Mouse (Mus musculus) fibroblast of lung, adult 2 months (primary cell): ENCODE results near the gene Ank.

ENCODE experiments used
- DNase-seq: peaks from one replicate; pipeline ENCODE4 v3.0.0-alpha.2; 2011; ENCODE audit warnings: low read depth

Gene Ank

DNA sequence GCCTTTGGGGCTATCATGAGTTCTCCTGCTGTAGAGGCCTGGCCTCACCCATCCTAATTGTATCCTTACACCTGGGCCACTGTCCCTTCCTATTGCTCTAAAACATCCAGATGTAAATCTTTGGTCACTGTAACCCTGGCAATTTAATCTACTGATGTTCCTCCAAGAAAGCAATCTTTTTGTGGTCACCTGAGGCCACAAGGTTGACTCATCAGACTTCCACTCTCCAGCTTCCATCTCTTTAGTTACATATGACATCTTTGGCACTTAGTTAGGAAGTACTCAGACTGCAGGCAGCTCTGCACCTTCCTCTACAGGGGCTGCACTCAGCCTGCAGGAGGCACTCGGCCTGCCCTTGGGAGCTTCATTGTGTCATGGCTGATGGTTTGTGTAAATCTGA is 110.4 kb downstream of the Ank start:
- DNase-seq, result no peak

DNA sequence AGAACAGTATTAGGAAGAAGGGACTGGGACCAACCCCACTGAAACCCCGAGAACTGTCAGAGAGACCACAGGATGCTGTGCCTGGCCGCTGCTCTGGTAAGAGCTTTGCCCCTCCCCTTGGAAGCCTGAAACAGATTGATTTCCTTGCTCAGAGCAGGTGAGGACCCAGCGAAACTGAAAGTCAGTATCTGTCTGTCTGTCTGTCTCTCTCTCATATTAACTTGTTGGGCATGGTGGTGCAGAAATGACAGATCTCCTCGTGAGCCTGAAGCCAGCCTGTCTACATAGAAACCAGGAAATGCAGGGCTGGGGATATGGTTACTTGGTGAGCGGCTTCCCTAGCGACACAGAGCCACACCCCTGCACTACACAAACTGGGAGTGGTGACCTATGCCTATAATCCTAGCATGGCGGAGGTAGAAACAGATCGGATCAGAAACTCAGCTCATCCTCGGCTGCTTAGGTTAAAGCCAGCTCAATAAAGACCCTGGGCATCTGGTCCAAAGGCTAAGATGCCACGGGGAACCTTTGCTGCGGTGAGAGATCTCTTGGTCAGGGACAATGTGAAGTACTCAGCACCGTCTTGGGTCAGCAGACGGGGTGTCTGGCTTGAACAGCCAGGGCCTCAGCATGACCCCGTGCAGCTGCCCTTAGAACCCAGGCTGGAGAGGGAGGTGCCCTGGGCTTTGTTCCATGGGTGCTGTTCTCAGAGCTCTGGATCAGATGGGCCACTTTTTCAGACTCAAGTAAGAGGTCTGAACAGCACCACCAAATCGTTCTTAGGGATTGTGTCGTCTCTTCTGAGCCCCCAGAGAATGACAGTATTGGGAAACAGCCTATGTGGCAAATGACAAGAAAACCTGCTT is 111.7 kb downstream of the Ank start:
- DNase-seq, result no peak

DNA sequence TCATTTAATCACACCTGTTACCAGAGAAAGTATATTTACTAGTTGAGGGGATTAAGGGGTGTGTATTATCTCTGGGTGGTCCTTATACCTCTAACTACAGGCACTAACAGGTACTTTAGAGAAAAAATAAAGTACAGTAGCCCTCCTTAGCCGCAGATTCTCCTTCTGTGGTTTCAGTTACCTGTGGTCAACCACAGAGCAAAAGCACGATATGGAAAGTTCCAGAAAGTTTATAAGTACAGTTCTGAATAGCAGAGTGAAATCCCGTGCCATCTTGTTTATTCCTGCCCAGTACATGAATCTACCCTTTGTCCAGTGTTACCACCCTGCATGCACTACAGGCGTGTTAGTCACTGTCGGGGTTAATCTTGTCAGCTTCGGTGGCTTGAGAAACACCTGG is 112.4 kb downstream of the Ank start:
- DNase-seq, result no peak

DNA sequence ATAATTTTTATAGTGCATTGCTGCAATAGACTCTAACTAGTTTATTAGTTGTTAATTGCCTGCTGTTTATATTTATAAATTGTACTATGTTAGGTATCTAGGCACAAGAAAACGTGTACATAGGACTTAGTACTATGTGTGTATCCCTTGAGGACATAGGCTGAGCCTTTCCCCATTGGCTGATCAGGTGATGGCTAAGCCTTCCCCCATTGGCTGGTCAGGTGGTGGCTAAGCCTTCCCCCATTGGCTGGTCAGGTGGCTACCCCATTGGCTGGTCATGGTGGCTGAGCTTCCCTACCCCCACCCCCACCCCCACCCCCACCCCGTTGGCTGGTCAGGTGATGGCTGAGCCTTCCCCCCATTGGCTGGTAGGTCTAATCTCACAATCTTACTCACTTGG is 113.4 kb downstream of the Ank start:
- no peak for DNase-seq

DNA sequence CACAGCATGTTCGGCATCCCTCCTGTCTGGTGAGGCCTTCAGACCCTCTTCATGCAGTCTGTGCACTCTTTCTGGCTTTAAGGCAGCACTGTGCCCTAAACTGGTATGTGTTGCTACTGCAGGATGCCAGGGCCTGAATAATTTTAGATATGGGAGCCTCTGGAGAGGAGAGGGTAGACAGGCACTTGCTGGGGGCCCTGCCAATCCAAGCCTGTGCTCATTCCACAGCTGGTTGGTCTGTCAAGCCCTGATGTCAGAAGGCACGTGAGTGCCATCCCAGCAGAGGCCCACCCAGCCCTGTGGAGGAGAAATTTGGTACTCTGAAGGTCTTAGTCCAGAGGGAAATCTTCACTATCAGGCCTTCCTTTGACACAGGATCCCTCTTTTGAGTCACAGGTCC is 114.3 kb downstream of the Ank start:
- no peak for DNase-seq

DNA sequence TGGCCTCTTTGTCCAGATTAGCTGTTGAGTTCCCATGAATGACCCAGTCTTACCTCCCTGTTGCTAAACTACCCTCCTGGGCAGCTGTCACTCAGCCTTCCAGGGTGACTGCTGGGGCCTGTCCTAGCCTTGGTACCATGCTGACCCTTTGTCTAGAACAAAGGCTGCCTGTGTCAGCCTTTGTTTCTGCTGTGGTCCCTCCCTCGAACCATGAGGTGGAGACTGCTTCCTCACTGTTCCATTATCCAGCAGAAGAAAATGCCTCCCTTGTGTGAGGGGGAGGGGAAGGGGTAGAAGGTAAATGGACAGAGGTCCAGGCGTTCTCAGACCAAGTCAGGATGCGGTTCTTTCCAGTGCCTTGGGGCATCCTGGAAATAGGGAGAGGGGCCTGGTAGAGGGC is 115.2 kb downstream of the Ank start:
- DNase-seq, result no peak

DNA sequence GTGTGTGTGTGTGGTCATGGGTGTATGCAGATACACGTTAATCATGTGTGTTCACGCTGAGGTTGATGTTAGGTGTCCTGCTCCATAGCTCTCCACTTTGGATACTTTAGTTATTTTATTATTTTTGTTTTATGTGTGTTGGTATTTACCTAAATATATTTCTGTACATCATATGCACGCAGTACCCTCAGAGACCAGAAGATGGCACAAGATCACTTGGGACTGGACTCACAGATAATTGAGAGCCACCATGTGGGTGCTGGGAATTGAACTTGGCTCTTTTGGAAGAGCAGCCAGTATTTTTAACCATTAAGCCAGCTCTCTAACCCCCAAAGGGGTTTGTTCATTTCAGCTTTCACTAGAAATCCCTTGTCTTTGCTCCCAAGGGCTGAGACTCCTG is 116.0 kb downstream of the Ank start:
- DNase-seq, result no peak

DNA sequence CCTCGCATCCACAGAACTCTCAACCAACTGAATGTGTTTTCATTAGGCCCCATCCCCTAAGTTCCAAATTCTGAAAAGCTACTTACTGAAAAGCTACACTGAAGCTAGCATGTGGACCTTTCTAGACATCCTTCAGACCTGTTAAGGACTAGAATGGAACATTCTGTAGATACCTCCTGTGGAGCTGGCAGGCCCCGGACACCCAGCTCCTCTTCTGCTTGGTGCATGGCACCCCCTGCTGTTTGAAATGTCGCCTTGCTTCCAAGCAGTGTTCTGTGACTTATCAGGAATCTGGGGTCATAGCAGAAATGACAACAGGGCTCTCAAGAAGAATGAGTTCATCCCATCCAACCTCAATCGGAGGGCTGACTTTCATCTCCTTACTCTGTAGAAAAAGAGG is 116.6 kb downstream of the Ank start:
- no peak for DNase-seq

DNA sequence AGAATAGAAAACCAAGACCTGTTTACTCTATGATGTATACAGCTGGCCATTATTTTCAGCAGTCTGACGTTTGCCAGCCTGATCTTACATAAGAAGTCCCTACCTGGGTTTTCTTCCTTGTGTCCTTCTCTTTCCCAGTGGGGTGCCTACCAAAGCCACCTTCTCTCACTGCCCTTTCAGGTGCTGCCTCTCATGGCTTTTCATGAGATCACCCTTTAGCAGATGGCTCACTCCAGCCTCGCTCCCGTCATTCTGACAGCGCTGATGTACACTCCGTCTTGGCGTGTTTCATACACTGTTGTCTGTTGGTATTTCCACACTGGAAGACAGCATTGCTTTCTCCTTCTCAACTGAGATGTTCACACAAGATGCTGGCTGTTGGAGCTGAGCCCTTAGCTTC is 117.1 kb downstream of the Ank start:
- no peak for DNase-seq

DNA sequence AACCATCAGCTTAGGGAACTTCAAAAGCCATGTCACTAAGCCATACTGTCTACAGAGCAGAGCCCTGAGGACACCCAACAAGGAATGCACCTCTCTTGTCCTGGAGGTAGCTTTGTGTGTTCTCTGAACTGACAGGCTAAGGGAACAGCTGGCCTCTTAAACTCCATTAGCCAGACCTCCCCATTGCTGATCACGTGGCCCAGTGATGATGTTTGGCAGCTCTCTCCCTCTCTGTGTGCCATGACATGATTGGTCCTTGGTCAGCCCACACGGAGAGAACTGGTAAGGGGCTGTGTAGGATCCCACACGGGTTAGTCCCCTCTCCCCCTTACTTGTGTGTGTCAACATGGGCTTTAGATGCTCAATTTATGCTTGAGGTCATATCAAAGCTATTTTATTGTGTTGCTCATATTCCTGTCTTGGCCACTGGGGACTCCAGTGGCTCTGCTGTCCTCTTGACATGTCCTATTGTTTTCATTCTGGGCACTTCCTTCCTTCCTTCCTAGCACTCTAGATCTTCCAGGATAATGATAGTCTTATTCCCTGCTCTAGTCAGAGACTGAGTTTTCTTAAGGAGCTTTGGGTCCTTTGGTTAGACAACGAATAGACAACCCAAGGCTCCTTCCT is 119.1 kb downstream of the Ank start:
- no peak for DNase-seq

DNA sequence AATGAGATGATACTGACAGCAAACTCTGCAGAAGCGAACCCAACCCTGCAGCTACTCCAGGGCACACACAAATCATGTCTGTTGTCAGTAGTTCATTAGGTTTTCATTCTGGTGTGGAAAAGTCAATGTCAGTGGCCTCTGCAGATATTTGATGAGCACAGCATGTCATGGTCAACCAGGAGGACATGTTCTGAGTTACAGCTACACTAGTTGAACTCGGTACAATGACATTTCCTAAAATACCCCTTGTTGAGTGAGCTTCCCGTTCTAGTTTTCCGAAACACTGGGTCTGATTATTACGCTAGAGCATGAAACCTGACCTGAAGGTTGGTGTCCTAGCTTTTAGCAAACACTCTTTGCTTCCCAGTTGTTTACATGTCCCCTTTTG is 119.6 kb downstream of the Ank start:
- DNase-seq, result no peak

DNA sequence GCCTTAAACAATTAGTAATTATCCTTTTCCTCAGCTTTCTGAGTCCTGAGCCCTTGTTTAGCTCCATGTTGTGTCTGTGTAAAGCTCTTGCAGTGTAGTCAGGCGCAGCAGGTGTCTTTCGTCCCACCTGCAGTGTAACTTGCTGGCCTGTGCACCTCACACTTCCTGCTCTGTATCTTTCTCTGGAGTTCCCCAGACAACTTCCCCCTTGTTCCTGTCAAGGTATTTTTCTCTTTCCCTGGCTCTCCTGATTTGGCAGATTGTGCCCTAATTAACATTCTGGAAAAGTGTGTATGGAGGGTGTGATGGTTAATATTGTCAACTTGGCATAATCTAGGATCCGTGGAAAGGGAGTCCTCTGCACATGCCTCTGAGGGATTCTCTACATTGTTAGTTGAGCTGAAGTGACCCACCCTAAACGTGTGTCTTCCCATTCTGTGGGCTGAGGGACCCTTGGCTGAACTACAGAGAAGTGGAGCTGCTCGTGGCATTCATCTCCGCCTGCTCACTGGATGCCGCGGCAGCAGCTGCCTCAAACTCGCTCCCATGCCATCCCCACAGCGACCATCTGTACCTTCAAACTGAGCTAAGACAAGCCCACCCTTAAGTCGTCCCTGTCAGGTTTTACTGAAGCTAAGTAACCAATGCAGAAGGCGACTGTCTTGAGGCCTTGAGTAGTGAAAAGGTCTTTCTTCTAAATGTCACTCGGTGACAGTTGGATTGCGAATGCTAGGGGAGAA is 121.8 kb downstream of the Ank start:
- DNase-seq, result no peak

DNA sequence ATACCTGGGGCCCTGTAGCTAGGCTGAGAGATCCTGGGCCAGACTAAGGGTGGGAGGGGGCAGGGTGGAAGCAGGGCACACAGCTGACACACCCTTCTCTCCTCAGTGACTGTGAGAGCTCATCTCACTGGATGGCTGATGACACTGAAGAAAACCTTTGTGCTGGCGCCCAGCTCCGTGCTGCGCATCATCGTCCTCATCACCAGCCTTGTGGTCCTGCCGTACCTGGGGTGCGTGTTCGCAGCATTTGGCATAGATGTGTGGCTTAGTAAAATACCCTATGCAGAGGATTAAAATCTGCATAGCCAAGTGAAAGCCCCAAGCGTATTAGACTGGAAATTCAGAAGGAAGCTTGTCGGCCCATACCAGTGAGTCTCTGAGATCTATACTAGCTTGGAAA is 124.3 kb downstream of the Ank start:
- DNase-seq, result no peak

DNA sequence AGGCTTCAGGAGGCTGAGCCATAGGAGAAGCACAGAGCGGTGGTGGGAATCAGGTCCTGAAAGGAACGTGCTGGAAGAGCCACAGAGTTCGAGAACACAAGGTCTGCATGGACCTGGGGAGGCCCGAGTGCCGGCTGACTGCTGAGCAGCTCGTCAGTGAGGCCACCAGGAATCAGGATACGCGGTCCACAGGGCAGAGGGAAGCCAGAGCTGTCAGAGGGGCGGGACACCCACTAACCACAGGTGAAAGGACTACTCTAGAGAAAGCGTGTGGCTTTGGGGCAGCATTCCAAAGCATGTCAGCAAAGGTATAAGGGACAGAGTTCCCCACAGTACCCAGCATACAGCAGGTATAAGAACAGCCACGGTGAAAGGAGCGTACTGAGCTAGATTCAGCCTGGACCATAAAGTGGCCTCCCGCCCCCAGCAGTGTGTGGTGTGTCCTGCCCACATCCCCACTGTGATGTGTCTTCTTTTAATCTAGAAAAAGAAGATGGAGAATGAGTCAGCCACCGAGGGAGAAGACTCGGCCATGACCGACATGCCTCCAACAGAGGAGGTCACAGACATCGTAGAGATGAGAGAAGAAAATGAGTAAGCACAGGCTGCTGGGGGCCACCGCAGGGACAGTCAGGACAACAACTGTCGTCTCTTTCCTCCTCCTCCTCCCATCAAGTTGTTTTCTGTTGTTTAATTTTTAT is 126.3 kb downstream of the Ank start:
- DNase-seq, result no peak

DNA sequence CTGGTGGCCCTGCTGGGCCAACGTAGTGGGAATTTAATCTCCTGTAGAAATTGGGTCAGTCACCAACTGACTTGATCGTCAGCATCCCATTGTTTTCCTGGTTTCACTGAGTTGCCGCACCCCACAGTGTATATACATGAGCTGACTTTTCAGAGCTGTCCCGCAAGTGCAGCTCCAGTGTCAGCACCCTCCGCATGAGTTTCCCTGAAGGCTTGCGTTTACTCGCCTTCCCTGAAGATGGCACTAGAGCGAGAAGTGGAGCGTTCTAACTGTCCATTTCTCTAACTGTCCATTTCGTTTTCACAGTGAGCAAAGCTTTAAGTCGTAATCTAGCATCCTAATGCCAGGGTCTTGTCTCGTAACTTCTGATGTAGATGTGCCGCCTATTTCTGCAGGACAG is 127.2 kb downstream of the Ank start:
- DNase-seq, result no peak

DNA sequence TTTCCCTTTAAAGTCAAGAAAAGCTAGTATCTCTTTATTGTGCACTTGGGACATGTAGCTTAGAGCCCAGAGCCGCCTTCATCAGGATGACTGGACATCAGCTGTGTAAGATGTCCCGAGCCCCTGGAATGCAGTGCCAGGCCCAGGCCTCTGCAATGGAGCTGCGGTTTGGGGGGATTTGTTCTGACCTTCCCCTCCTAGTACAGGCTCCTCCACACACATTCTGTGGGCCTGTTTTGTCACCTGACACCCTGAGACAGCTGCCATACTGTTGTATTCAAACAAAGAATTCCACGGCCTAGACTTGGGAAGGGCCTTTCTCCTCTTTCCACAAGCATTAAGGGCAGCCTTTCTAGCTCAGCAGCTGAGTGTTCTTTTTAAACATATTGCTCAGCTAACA is 128.5 kb downstream of the Ank start:
- no peak for DNase-seq

DNA sequence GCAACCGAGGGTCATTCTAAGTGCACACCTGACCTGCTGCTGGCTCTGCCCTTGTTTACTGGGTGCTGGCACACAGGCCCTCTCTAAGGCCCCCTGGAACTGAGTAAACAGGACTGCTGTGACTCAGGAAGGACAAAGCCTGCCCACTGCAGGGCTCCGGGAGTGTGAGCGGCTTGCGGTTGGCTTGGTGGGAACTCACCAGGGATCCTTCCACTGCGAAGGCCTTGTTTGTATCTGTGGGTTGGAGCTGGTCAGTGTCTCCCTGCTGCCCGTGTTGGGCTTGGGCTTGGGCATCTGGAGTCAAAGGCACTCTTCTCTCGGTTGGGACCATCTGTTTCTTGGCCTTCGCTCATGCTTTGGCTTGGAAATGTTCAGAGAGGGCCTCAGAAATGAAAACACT is 129.1 kb downstream of the Ank start:
- no peak for DNase-seq

DNA sequence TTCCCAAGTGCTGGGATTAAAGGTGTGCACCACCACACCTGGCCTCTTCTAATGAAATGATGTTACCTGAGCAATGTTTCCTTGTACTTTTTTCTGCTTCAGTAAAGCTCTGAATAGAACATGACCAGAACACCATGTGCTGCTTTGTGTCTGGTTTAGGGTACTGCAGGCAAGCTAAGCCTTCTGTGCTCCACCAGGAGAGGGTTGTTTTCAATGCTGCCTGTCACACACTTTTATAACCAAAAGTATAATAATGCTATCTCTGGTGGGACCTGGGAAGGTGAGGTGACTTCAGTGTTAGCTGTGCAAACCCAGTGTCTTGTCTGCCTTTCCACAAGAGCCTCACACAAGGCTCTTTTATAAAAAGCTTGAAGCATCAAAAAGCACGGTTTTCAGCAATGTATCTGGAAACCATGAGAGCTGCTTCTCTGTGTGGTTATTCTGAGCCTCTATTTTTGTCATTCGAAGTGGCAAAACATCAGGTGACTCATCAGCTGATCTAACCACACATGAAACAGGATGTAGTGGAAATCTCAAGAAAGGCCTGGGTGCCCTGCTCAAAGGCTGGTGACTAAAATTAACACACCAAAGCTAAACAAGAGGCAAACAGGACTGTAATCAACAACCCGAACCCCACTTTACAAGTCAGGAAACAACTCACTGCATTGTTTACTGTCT is 130.1 kb downstream of the Ank start:
- DNase-seq, result peak; percentile 86

DNA sequence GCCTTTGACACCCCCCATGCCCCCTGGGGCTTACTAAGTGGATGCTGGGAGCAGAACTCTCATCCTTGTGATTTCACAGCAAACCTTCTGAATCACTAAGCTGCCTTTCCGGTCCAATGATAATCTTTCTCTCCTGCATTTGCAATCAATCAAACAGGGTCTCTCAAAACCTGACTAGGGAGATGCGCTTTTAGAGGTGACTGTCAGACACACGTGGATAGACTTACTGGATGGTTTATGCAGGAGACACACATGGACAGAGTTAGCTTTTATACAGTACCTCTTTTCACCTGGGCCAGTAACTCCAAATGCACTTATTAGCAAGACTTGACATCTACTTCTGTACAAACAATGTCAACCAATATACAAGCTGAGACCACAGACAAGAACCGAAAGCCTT is 131.0 kb downstream of the Ank start:
- DNase-seq, result no peak

DNA sequence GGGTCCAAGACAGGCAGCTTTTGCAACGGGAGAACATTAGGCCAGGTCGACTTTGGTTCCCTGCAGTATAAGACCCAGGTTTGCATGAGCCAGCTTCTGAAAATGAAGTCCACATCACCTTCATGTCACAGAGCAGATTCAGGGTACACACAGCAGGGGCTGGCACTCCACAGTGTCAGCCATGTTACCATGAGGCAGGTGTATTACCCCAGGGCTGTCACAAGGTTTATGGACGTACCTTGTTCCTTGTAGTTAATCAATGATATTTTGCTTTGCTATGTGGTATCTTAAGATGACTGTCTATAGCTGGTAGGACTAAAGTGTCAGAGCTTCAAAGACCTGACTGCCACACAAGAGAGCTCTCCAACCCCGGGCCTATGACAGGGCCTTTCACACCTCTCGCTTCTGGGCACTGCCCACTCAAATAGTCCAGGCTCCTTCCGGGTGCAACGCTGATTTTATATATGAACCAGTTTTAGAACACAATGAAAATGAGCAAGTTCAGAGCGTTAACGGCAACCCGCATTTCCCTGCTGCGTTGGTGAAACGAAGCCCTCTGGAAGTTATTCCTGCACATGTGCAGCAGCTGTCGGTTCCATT is 132.4 kb downstream of the Ank start:
- DNase-seq, result no peak

DNA sequence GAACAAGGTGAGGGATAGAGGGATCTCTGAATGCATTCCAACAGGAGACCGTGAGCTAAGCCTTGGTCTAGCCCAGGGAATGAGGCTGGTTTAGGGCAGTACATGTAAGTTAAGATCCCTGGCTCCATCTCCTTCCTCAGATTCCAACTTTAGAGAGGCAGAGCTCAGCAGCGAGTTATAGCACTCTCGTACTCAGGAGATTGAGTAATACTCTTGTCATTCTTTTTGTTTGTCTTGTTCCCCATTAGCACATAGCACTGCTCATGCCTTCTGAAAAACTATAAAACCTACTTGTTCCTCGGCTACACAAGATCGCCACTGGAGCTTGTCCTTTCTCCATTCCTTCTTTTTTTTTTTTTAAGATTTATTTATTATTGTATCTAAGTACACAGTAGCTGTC is 134.0 kb downstream of the Ank start:
- DNase-seq, result no peak

DNA sequence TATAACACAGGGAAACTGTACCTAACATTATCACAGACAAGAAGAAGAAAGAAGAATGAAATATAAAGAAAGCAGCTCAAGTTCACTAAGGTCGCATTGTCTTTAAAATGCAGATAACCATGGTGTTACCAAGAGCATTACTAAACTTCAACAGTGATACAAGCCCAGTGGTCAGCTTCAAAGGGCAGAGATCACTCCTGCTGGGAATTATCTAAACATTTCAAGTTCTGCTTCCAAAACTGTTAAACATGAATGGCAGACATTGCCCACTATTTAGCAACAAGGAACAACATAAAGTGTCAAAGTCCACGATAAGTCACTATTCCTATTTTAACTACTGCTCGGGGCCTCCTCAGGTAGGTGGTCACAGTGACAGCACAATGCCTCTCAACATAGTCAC is 138.1 kb downstream of the Ank start:
- no peak for DNase-seq
